In genomic region chr13:52972626-52973025, GRCm38 (mm10) we compare ENCODE assay signal across 25 mouse cellular contexts.
"Had no signal": no experiment of that assay in that cellular context is flagged by ENCODE, and none has a peak within 500 bp of the region (broad histone marks: within the 10 kb centered on the region; RNA-seq: fewer than 3 reads in every experiment).

No protein-coding gene starts in this region.

- H3K9ac ChIP-seq: forebrain, postnatal 0 days; heart, embryonic 13.5 days; heart, embryonic 15.5 days; hindbrain, embryonic 13.5 days; hindbrain, embryonic 15.5 days; limb, embryonic 12.5 days; liver, embryonic 12.5 days had no signal

- ATAC-seq: forebrain, postnatal 0 days; hindbrain, postnatal 0 days; inflammation-experienced regulatory T-cells, adult 6 months; intestine, embryonic 16.5 days; liver, embryonic 12.5 days had no signal

- H3K27ac ChIP-seq: heart, adult 2 months; heart, embryonic 15.5 days; hindbrain, embryonic 13.5 days; hindbrain, embryonic 15.5 days; hindbrain, postnatal 0 days; layer of hippocampus, adult 2 months; left cerebral cortex, adult 2 months; limb, embryonic 10.5 days; limb, embryonic 12.5 days; liver, embryonic 12.5 days had no signal

- H3K27me3 ChIP-seq: heart, embryonic 15.5 days; hindbrain, embryonic 13.5 days; hindbrain, embryonic 15.5 days; limb, embryonic 12.5 days had no signal

- H3K4me2 ChIP-seq: heart, embryonic 11.5 days; heart, embryonic 13.5 days; heart, embryonic 15.5 days; hindbrain, embryonic 13.5 days; hindbrain, embryonic 15.5 days; limb, embryonic 12.5 days; liver, embryonic 12.5 days had no signal

- H3K9me3 ChIP-seq: heart, embryonic 13.5 days; heart, embryonic 15.5 days; hindbrain, embryonic 13.5 days; hindbrain, embryonic 15.5 days; limb, embryonic 10.5 days; limb, embryonic 12.5 days; liver, embryonic 12.5 days had no signal

- DNase-seq: forebrain, postnatal 0 days; gastrocnemius, postnatal 10 days; gastrocnemius, postnatal 36 days; heart, adult 11 months; heart, adult 2 months; heart, postnatal 14 days; heart, postnatal 36 days; kidney, adult 18-20 months; kidney, adult 8-10 months; kidney, postnatal 10 days; kidney, postnatal 25 days; kidney, postnatal 4 days had no signal

- H3K4me3 ChIP-seq: heart, adult 2 months; heart, embryonic 13.5 days; heart, embryonic 15.5 days; hindbrain, embryonic 13.5 days; hindbrain, embryonic 15.5 days; layer of hippocampus, adult 2 months; left cerebral cortex, adult 2 months; limb, embryonic 10.5 days; limb, embryonic 12.5 days; liver, embryonic 12.5 days had no signal
